Mouse (Mus musculus): ENCODE results near the gene Olfr90.

DNA sequence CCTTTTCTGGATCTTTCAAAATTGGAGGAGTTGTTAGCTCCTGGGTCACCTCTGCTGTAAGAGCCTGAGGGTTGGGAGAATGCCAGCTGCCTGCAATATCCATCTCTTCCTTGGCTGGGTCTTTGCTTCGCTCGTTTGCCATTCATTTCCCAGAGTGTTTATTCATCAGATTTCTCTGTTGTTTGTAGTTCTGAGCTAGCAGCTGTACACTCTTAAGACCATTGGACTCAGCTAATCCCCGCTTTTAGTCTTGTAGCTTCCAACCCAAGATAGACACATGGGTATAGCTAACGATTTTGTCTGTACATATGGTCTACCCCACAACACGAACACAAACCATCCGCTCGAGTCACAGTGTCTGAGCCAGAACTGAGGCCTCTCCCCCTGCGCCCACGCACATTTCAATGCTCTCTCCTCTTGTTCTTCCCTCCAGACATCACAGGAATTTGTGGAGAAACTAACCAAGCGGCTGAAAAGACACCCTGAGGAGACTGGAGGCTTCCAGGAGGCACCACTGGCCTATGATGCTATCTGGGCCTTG is 26.1 kb downstream of the Olfr90 start:
- TF ChIP-seq NELFE (IDR thresholded peaks at IDR 0.05; ENCODE audit: low read depth, low read length) (no peak), CTCF (conservative IDR thresholded peaks at IDR 0.05 in 1 of 2, IDR thresholded peaks at IDR 0.05 in 1 of 2; ENCODE audit: low read depth in 2 of 2, low read length in 2 of 2) (no peak), UBTF (IDR thresholded peaks at IDR 0.05; ENCODE audit: low read depth, low read length) (no peak), EP300 (IDR thresholded peaks at IDR 0.05; ENCODE audit: low read length) (no peak), POLR2A (IDR thresholded peaks at IDR 0.05; ENCODE audit: low read depth, low read length) (no peak), ZNF384 (IDR thresholded peaks at IDR 0.05; ENCODE audit: low read depth, low read length) (no peak), MAX (IDR thresholded peaks at IDR 0.05; ENCODE audit: low read length) (no peak), MAZ (IDR thresholded peaks at IDR 0.05; ENCODE audit: low read depth, low read length) (no peak), MAFK (IDR thresholded peaks at IDR 0.05; ENCODE audit: insufficient replicate concordance, low read length) (no peak)
